Mouse (Mus musculus) MEL (cell line): ENCODE results near the gene Tjp2. TPM values are rescaled to one million over a fixed set of nuclear protein-coding genes. Genes with fewer than 3 reads are reported as not detected.

ENCODE experiments used
- DNase-seq: peaks from one replicate; pipeline ENCODE4 v3.0.0; 2011; ENCODE audit warnings: low read depth, low spot score
- H3K27ac ChIP-seq: 2 replicates; pipeline ENCODE4 v1.5.1; 2012; ENCODE audit warnings: low read depth, mild to moderate bottlenecking, control low read depth, low read length, moderate library complexity; ENCODE audit not compliant: control insufficient read depth
- H3K27me3 ChIP-seq, 2 experiments: fragments of 150-350 bp in 1 of 2; sonication (generic) in 1 of 2; 2 replicates each; pipeline ENCODE4 v1.6.1; 2012; ENCODE audit warnings: low read length in 2 of 2, mild to moderate bottlenecking in 2 of 2, improper control_type of control experiment in 1 of 2, moderate library complexity in 1 of 2; ENCODE audit not compliant: insufficient read depth in 2 of 2, control insufficient read depth in 1 of 2
- H3K36me3 ChIP-seq, 2 experiments: 2 replicates each; pipeline ENCODE4 v1.6.1; 2012 to 2014; ENCODE audit warnings: low read length in 2 of 2, improper control_type of control experiment in 1 of 2, inconsistent platforms in 1 of 2, mild to moderate bottlenecking in 1 of 2; ENCODE audit not compliant: insufficient read depth in 2 of 2, control insufficient read depth in 1 of 2
- H3K4me1 ChIP-seq, 2 experiments: fragments of 150-350 bp in 1 of 2; sonication (generic) in 1 of 2; 2 replicates each; pipeline ENCODE4 v1.6.1; 2012; ENCODE audit warnings: low read length in 2 of 2, improper control_type of control experiment in 1 of 2, mild to moderate bottlenecking in 1 of 2; ENCODE audit not compliant: insufficient read depth in 2 of 2, control insufficient read depth in 1 of 2
- H3K4me3 ChIP-seq, 2 experiments: fragments of 150-350 bp in 1 of 2; sonication (generic) in 1 of 2; 2 replicates each; pipeline ENCODE4 v1.5.1; 2012; ENCODE audit warnings: low read depth in 2 of 2, low read length in 2 of 2, mild to moderate bottlenecking in 2 of 2, moderate library complexity in 2 of 2, control low read depth in 1 of 2, improper control_type of control experiment in 1 of 2; ENCODE audit not compliant: control insufficient read depth in 1 of 2, insufficient read depth in 1 of 2
- H3K79me2 ChIP-seq: 2 replicates; pipeline ENCODE4 v1.6.1; 2012; ENCODE audit warnings: mild to moderate bottlenecking, low read length, moderate library complexity; ENCODE audit not compliant: control insufficient read depth, poor library complexity, insufficient read depth
- H3K9ac ChIP-seq: 2 replicates; pipeline ENCODE4 v1.6.1; 2012; ENCODE audit warnings: low read depth, mild to moderate bottlenecking, control low read depth, low read length, moderate library complexity; ENCODE audit not compliant: control insufficient read depth, poor library complexity, severe bottlenecking
- H3K9me3 ChIP-seq: fragments of 150-350 bp; sonication (generic); replicated peaks from 2 replicates; pipeline ENCODE4 v1.6.1; 2012; ENCODE audit warnings: mild to moderate bottlenecking, low read length, improper control_type of control experiment, moderate library complexity; ENCODE audit not compliant: insufficient read depth
- BHLHE40 ChIP-seq: IDR thresholded peaks from 2 replicates; pipeline ENCODE4 v1.6.1; 2012; ENCODE audit warnings: low read depth, mild to moderate bottlenecking, inconsistent platforms, low read length, improper control_type of control experiment, borderline replicate concordance
- ELF1 ChIP-seq: IDR thresholded peaks from 2 replicates; pipeline ENCODE4 v1.6.1; 2014; ENCODE audit warnings: low read depth, mild to moderate bottlenecking, inconsistent platforms, low read length, improper control_type of control experiment, moderate library complexity
- EP300 ChIP-seq, 2 experiments: IDR thresholded peaks; 2 replicates each; pipeline ENCODE4 v1.6.1; 2011; ENCODE audit warnings: improper control_type of control experiment in 2 of 2, low read length in 2 of 2, low read depth in 1 of 2, mild to moderate bottlenecking in 1 of 2
- GABPA ChIP-seq: IDR thresholded peaks from 2 replicates; pipeline ENCODE4 v1.6.1; 2012; ENCODE audit warnings: low read depth, mild to moderate bottlenecking, inconsistent platforms, low read length, improper control_type of control experiment, moderate library complexity
- MAX ChIP-seq: IDR thresholded peaks from 2 replicates; pipeline ENCODE4 v1.6.1; 2011; ENCODE audit warnings: low read length, improper control_type of control experiment
- MEF2A ChIP-seq: IDR thresholded peaks from 2 replicates; pipeline ENCODE4 v1.6.1; 2014; ENCODE audit warnings: low read depth, mild to moderate bottlenecking, inconsistent platforms, low read length, improper control_type of control experiment; ENCODE audit not compliant: poor library complexity, insufficient replicate concordance, severe bottlenecking; ENCODE audit errors: extremely low read depth
- MYC ChIP-seq: IDR thresholded peaks from 2 replicates; pipeline ENCODE4 v1.6.1; 2011; ENCODE audit warnings: low read depth, mild to moderate bottlenecking, low read length, improper control_type of control experiment, moderate library complexity
- NELFE ChIP-seq: IDR thresholded peaks from 2 replicates; pipeline ENCODE4 v1.6.1; 2011; ENCODE audit warnings: low read depth, low read length, improper control_type of control experiment
- POLR2A ChIP-seq, 2 experiments: IDR thresholded peaks; 2 replicates each; pipeline ENCODE4 v1.6.1; 2011 to 2012; ENCODE audit warnings: low read length in 2 of 2, mild to moderate bottlenecking in 2 of 2, control low read depth in 1 of 2, improper control_type of control experiment in 1 of 2, low read depth in 1 of 2, moderate library complexity in 1 of 2; ENCODE audit not compliant: control insufficient read depth in 1 of 2, insufficient read depth in 1 of 2, poor library complexity in 1 of 2
- TAL1 ChIP-seq: IDR thresholded peaks from 2 replicates; pipeline ENCODE4 v1.6.1; 2012; ENCODE audit warnings: mild to moderate bottlenecking, inconsistent platforms, low read length, moderate library complexity, mixed read lengths
- TCF12 ChIP-seq: IDR thresholded peaks from 2 replicates; pipeline ENCODE4 v1.6.1; 2014; ENCODE audit warnings: low read depth, mild to moderate bottlenecking, inconsistent platforms, low read length, improper control_type of control experiment, moderate library complexity
- UBTF ChIP-seq: IDR thresholded peaks from 2 replicates; pipeline ENCODE4 v1.6.1; 2012; ENCODE audit warnings: low read depth, mild to moderate bottlenecking, inconsistent platforms, low read length, improper control_type of control experiment, moderate library complexity, borderline replicate concordance; ENCODE audit not compliant: insufficient read depth
- USF1 ChIP-seq: IDR thresholded peaks from 2 replicates; pipeline ENCODE4 v1.6.1; 2014; ENCODE audit warnings: low read depth, mild to moderate bottlenecking, inconsistent platforms, low read length, improper control_type of control experiment, moderate library complexity
- USF2 ChIP-seq, 2 experiments: IDR thresholded peaks; 2 replicates each; pipeline ENCODE4 v1.6.1; 2011 to 2012; ENCODE audit warnings: improper control_type of control experiment in 2 of 2, low read length in 2 of 2, borderline replicate concordance in 1 of 2, inconsistent platforms in 1 of 2, low read depth in 1 of 2, mild to moderate bottlenecking in 1 of 2; ENCODE audit not compliant: insufficient read depth in 1 of 2
- ZC3H11A ChIP-seq: IDR thresholded peaks from 2 replicates; pipeline ENCODE4 v1.6.1; 2012; ENCODE audit warnings: low read depth, mild to moderate bottlenecking, inconsistent platforms, low read length, improper control_type of control experiment
- polyA plus RNA-seq, 2 experiments: library from polyadenylated mRNA; stranded (reverse) in 1 of 2; unstranded in 1 of 2; fragments of >175 nt in 1 of 2; fragments of >200 nt in 1 of 2; gene quantifications; 2 replicates each; pipeline versions ENCODE4 v1.2.1 to v1.2.4; 2012; ENCODE audit warnings: low replicate concordance in 2 of 2, low read depth in 1 of 2; ENCODE audit not compliant: insufficient read length in 2 of 2, insufficient read depth in 1 of 2, missing spikeins in 1 of 2
- total RNA-seq: library from RNA; depleted of rRNA; stranded (reverse); fragments of 300-350 nt; gene quantifications from 2 replicates; pipeline ENCODE4 v1.2.3, GENCODE M21; 2012

Tjp2 gene
- total and polyA plus RNA-seq, 3 experiments = 3.0 to 8.3 TPM; not detected in 1

GRCm38 (mm10) chr19:24183680-24184235, 41.1 kb downstream of the Tjp2 start:
- no peak overlapping the region for H3K9ac ChIP-seq
- H3K9me3 ChIP-seq = no peaks in the 10 kb centered on the region
- TF ChIP-seq MEF2A (no peak), TCF12 (no peak), USF1 (no peak), TAL1 (no peak), ELF1 (no peak), NELFE (no peak)
- H3K36me3 ChIP-seq = no peaks in the 10 kb centered on the region
- H3K27me3 ChIP-seq = no peaks in the 10 kb centered on the region; a peak in 1 of 4 replicates
- no peak overlapping the region for H3K4me3 ChIP-seq
- no peaks in the 10 kb centered on the region for H3K4me1 ChIP-seq
- no peaks in the 10 kb centered on the region for H3K79me2 ChIP-seq
- H3K27ac ChIP-seq = no peak overlapping the region
- DNase-seq = no peak

- TF ChIP-seq EP300 (IDR thresholded peaks at IDR 0.05; ENCODE audit: low read depth in 1 of 2, low read length in 2 of 2) (no peak), ZC3H11A (no peak), USF2 (IDR thresholded peaks at IDR 0.05; ENCODE audit: borderline replicate concordance in 1 of 2, insufficient read depth in 1 of 2, low read depth in 1 of 2, low read length in 2 of 2) (no peak), POLR2A (IDR thresholded peaks at IDR 0.05; ENCODE audit: control insufficient read depth in 1 of 2, insufficient read depth in 1 of 2, low read depth in 1 of 2, low read length in 2 of 2, poor library complexity in 1 of 2) (no peak), BHLHE40 (no peak), UBTF (no peak), MYC (no peak), MAX (no peak), GABPA (no peak)
- DNase-seq = no peak
- Histone ChIP-seq H3K27ac (no peak overlapping the region), H3K9ac (no peak overlapping the region), H3K27me3 (no peaks in the 10 kb centered on the region; a peak in 1 of 4 replicates), H3K4me1 (no peaks in the 10 kb centered on the region), H3K79me2 (no peaks in the 10 kb centered on the region), H3K36me3 (no peaks in the 10 kb centered on the region), H3K9me3 (no peaks in the 10 kb centered on the region), H3K4me3 (no peak overlapping the region)
These were observed 44.4 kb downstream of the Tjp2 start for GRCm38 (mm10) chr19:24180415-24180814.
